Mouse (Mus musculus): ENCODE measurements around the gene Tnpo2. TPM values are rescaled to one million over a fixed set of nuclear protein-coding genes. Genes with fewer than 3 reads are reported as not detected.

The Tnpo2 gene
- 19.3 and 20.5 TPM in 2 replicates for polyA plus RNA-seq (2015; fragmentation: Nextera tagmentation; extraction: Ambion mirVana)

- peaks cover 77% of the 10 kb centered on the region for H3K4me1 ChIP-seq (replicated peaks)
- ATAC-seq (ENCODE audit: insufficient read depth): peak; percentile 84
- H3K9me3 ChIP-seq (replicated peaks): no peaks in the 10 kb centered on the region
- peak within 1 kb of the TSS; percentile 93 for H3K4me2 ChIP-seq
- peak within 1 kb of the TSS; percentile 98 for H3K27ac ChIP-seq (replicated peaks)
- WGBS (ENCODE audit: insufficient replicate concordance): under 1% methylated on average over 59 of the region's 59 CpGs
- peaks cover 51% of the 10 kb centered on the region for H3K36me3 ChIP-seq (replicated peaks)
- H3K27me3 ChIP-seq: no peaks in the 10 kb centered on the region
- H3K4me3 ChIP-seq (replicated peaks): peak within 1 kb of the TSS; percentile 85
- peak within 1 kb of the TSS; percentile 94 for H3K9ac ChIP-seq
These were observed at the start of gene Tnpo2 for GRCm38 (mm10) chr8:85036718-85037365. Gene Tnpo2 (plus strand): TSS chr8:85036915.

GRCm38 (mm10) chr8:84987388-84987787 lies 49.3 kb upstream of the Tnpo2 start:
- H3K4me3 ChIP-seq (replicated peaks): no peak overlapping the region
- no peak overlapping the region for H3K4me2 ChIP-seq
- 65% methylated on average over 5 of the region's 5 CpGs for WGBS (ENCODE audit: insufficient replicate concordance)
- no peaks in the 10 kb centered on the region for H3K9me3 ChIP-seq (replicated peaks)
- H3K27me3 ChIP-seq: no peaks in the 10 kb centered on the region
- H3K9ac ChIP-seq: no peak overlapping the region
- no peaks in the 10 kb centered on the region for H3K36me3 ChIP-seq (replicated peaks)
- peaks cover 85% of the 10 kb centered on the region for H3K4me1 ChIP-seq (replicated peaks)
- H3K27ac ChIP-seq (replicated peaks): no peak overlapping the region
- ATAC-seq (ENCODE audit: insufficient read depth): no peak

GRCm38 (mm10) chr8:84987903-84988302 lies 48.8 kb upstream of the Tnpo2 start:
- no peak overlapping the region for H3K27ac ChIP-seq (replicated peaks)
- no peak for ATAC-seq (ENCODE audit: insufficient read depth)
- H3K9me3 ChIP-seq (replicated peaks): no peaks in the 10 kb centered on the region
- no peaks in the 10 kb centered on the region for H3K36me3 ChIP-seq (replicated peaks)
- WGBS (ENCODE audit: insufficient replicate concordance): 74% methylated on average over 2 of the region's 2 CpGs
- H3K4me3 ChIP-seq (replicated peaks): no peak overlapping the region
- no peaks in the 10 kb centered on the region for H3K27me3 ChIP-seq
- no peak overlapping the region for H3K4me2 ChIP-seq
- H3K4me1 ChIP-seq (replicated peaks): peaks cover 80% of the 10 kb centered on the region
- H3K9ac ChIP-seq: no peak overlapping the region

- ATAC-seq (ENCODE audit: insufficient read depth): no peak
- no peaks in the 10 kb centered on the region for H3K9me3 ChIP-seq (replicated peaks)
- peak overlapping the region; percentile 70 for H3K4me3 ChIP-seq (replicated peaks)
- peak overlapping the region; percentile 98 for H3K4me2 ChIP-seq
- no peaks in the 10 kb centered on the region for H3K27me3 ChIP-seq
- H3K9ac ChIP-seq: peak overlapping the region; percentile 74
- H3K27ac ChIP-seq (replicated peaks): peak overlapping the region; percentile 89
- 4% methylated on average over 15 of the region's 15 CpGs for WGBS (ENCODE audit: insufficient replicate concordance)
- H3K36me3 ChIP-seq (replicated peaks): no peaks in the 10 kb centered on the region
- peaks cover 67% of the 10 kb centered on the region for H3K4me1 ChIP-seq (replicated peaks)
These were observed 47.4 kb upstream of the Tnpo2 start for GRCm38 (mm10) chr8:84989311-84989731.

GRCm38 (mm10) chr8:84989810-84990209 lies 46.9 kb upstream of the Tnpo2 start:
- H3K4me1 ChIP-seq (replicated peaks): peaks cover 62% of the 10 kb centered on the region
- peak overlapping the region; percentile 98 for H3K4me2 ChIP-seq
- peak; percentile 69 for ATAC-seq (ENCODE audit: insufficient read depth)

GRCm38 (mm10) chr8:84990349-84990748 lies 46.4 kb upstream of the Tnpo2 start, which contains the start of gene Hook2:
Gene Hook2 (plus strand): TSS chr8:84990603.
- under 1% methylated on average over 28 of the region's 28 CpGs for WGBS (ENCODE audit: insufficient replicate concordance)
- Histone ChIP-seq H3K27me3 (no peaks in the 10 kb centered on the region), H3K9ac (peak within 1 kb of the TSS; percentile 74), H3K36me3 (replicated peaks) (no peaks in the 10 kb centered on the region), H3K27ac (replicated peaks) (peak within 1 kb of the TSS; percentile 89), H3K4me3 (replicated peaks) (peak within 1 kb of the TSS; percentile 70), H3K9me3 (replicated peaks) (no peaks in the 10 kb centered on the region), H3K4me2 (peak within 1 kb of the TSS; percentile 98), H3K4me1 (replicated peaks) (peaks cover 57% of the 10 kb centered on the region)
- ATAC-seq (ENCODE audit: insufficient read depth): peak; percentile 85

More at GRCm38 (mm10) chr8:84989810-84990209, 46.9 kb upstream of the Tnpo2 start:
- no peaks in the 10 kb centered on the region for H3K27me3 ChIP-seq
- no peaks in the 10 kb centered on the region for H3K9me3 ChIP-seq (replicated peaks)
- H3K27ac ChIP-seq (replicated peaks): peak overlapping the region; percentile 89
- H3K9ac ChIP-seq: peak overlapping the region; percentile 74
- H3K4me3 ChIP-seq (replicated peaks): peak overlapping the region; percentile 70
- WGBS (ENCODE audit: insufficient replicate concordance): under 1% methylated on average over 15 of the region's 15 CpGs
- H3K36me3 ChIP-seq (replicated peaks): no peaks in the 10 kb centered on the region

GRCm38 (mm10) chr8:84990836-84991235 lies 45.9 kb upstream of the Tnpo2 start:
- H3K4me1 ChIP-seq (replicated peaks): peaks cover 52% of the 10 kb centered on the region
- 2% methylated on average over 15 of the region's 15 CpGs for WGBS (ENCODE audit: insufficient replicate concordance)
- H3K4me2 ChIP-seq: peak overlapping the region; percentile 98
- no peaks in the 10 kb centered on the region for H3K9me3 ChIP-seq (replicated peaks)
- peak overlapping the region; percentile 65; the same call in 1 of the 2 replicates for H3K9ac ChIP-seq
- H3K36me3 ChIP-seq (replicated peaks): no peaks in the 10 kb centered on the region
- peak overlapping the region; percentile 85 for H3K27ac ChIP-seq (replicated peaks)
- peak overlapping the region; percentile 70 for H3K4me3 ChIP-seq (replicated peaks)
- no peaks in the 10 kb centered on the region; the same call in 1 of the 2 replicates for H3K27me3 ChIP-seq
- ATAC-seq (ENCODE audit: insufficient read depth): peak; percentile 45

GRCm38 (mm10) chr8:84994375-84994774 lies 42.3 kb upstream of the Tnpo2 start:
- Histone ChIP-seq H3K36me3 (replicated peaks) (no peaks in the 10 kb centered on the region), H3K9me3 (replicated peaks) (no peaks in the 10 kb centered on the region), H3K9ac (no peak overlapping the region), H3K27me3 (peaks cover 9% of the 10 kb centered on the region; the same call in 1 of the 2 replicates), H3K4me3 (replicated peaks) (no peak overlapping the region), H3K4me2 (no peak overlapping the region), H3K27ac (replicated peaks) (no peak overlapping the region), H3K4me1 (replicated peaks) (peaks cover 31% of the 10 kb centered on the region)
- WGBS (ENCODE audit: insufficient replicate concordance): 78% methylated on average over 9 of the region's 9 CpGs
- ATAC-seq (ENCODE audit: insufficient read depth): no peak

- Histone ChIP-seq H3K27me3 (peaks cover 9% of the 10 kb centered on the region; the same call in 1 of the 2 replicates), H3K36me3 (replicated peaks) (no peaks in the 10 kb centered on the region), H3K4me1 (replicated peaks) (peaks cover 21% of the 10 kb centered on the region), H3K4me2 (no peak overlapping the region), H3K27ac (replicated peaks) (no peak overlapping the region), H3K9me3 (replicated peaks) (no peaks in the 10 kb centered on the region), H3K9ac (no peak overlapping the region), H3K4me3 (replicated peaks) (no peak overlapping the region)
- ATAC-seq (ENCODE audit: insufficient read depth): no peak
- 65% methylated on average over 25 of the region's 25 CpGs for WGBS (ENCODE audit: insufficient replicate concordance)
These were observed 41.0 kb upstream of the Tnpo2 start for GRCm38 (mm10) chr8:84995680-84996079.

- no peak overlapping the region for H3K27ac ChIP-seq (replicated peaks)
- peaks cover 9% of the 10 kb centered on the region; the same call in 1 of the 2 replicates for H3K27me3 ChIP-seq
- no peak overlapping the region for H3K9ac ChIP-seq
- 79% methylated on average over 5 of the region's 5 CpGs for WGBS (ENCODE audit: insufficient replicate concordance)
- no peak overlapping the region for H3K4me2 ChIP-seq
- peaks cover 13% of the 10 kb centered on the region for H3K4me1 ChIP-seq (replicated peaks)
- H3K36me3 ChIP-seq (replicated peaks): no peaks in the 10 kb centered on the region
- H3K9me3 ChIP-seq (replicated peaks): no peaks in the 10 kb centered on the region
- H3K4me3 ChIP-seq (replicated peaks): no peak overlapping the region
- no peak for ATAC-seq (ENCODE audit: insufficient read depth)
These were observed 39.7 kb upstream of the Tnpo2 start for GRCm38 (mm10) chr8:84996978-84997377.

GRCm38 (mm10) chr8:84997649-84998295 lies 38.9 kb upstream of the Tnpo2 start:
- Histone ChIP-seq H3K36me3 (replicated peaks) (no peaks in the 10 kb centered on the region), H3K27me3 (peaks cover 9% of the 10 kb centered on the region; the same call in 1 of the 2 replicates), H3K9me3 (replicated peaks) (no peaks in the 10 kb centered on the region), H3K4me3 (replicated peaks) (no peak overlapping the region), H3K4me2 (peak overlapping the region; percentile 44), H3K27ac (replicated peaks) (no peak overlapping the region), H3K9ac (no peak overlapping the region), H3K4me1 (replicated peaks) (peaks cover 13% of the 10 kb centered on the region)
- peak; percentile 56 for ATAC-seq (ENCODE audit: insufficient read depth)
- 4% methylated on average over 19 of the region's 19 CpGs for WGBS (ENCODE audit: insufficient replicate concordance)

Data from liver, embryonic 15.5 days (tissue).